Mouse (Mus musculus): Measurements from ENCODE around the gene Slc25a53. TPM values are rescaled to one million over a fixed set of nuclear protein-coding genes. Genes with fewer than 3 reads are reported as not detected.
"Not testable (repeated sequence)": the region's sequence is repeated elsewhere in the genome, so short reads cannot be mapped to it uniquely, and the experiment has no call there.

Gene Slc25a53
- polyA plus RNA-seq, 1 experiment from 2014 or later: 18.6 TPM

GRCm38 (mm10) chrX:136996256-136996655 lies 41.8 kb downstream of the Slc25a53 start:
- WGBS: 82% methylated on average over 2 of the region's 2 CpGs
- no peaks in the 10 kb centered on the region for H3K27me3 ChIP-seq
- no peak for ATAC-seq (ENCODE audit: low FRiP score)
- no peak overlapping the region for H3K27ac ChIP-seq
- no peak overlapping the region for H3K9ac ChIP-seq
- H3K4me2 ChIP-seq: no peak overlapping the region
- H3K9me3 ChIP-seq: no peaks in the 10 kb centered on the region
- no peaks in the 10 kb centered on the region for H3K36me3 ChIP-seq
- peaks cover 20% of the 10 kb centered on the region for H3K4me1 ChIP-seq (replicated peaks)
- H3K4me3 ChIP-seq: no peak overlapping the region

GRCm38 (mm10) chrX:136993641-136994040 lies 44.5 kb downstream of the Slc25a53 start:
- peak overlapping the region; percentile 90 for H3K27ac ChIP-seq
- WGBS: 24% methylated on average over 14 of the region's 14 CpGs
- no peaks in the 10 kb centered on the region for H3K27me3 ChIP-seq
- H3K36me3 ChIP-seq: no peaks in the 10 kb centered on the region
- H3K9ac ChIP-seq: peak overlapping the region; percentile 76
- H3K4me1 ChIP-seq (replicated peaks): peaks cover 23% of the 10 kb centered on the region
- no peak for ATAC-seq (ENCODE audit: low FRiP score)
- no peaks in the 10 kb centered on the region for H3K9me3 ChIP-seq
- peak overlapping the region; percentile 61 for H3K4me2 ChIP-seq
- peak overlapping the region; percentile 54 for H3K4me3 ChIP-seq

GRCm38 (mm10) chrX:136992978-136993547 lies 45.0 kb downstream of the Slc25a53 start, which contains the start of gene Zcchc18:
Gene Zcchc18 (plus strand): TSS chrX:136993155.
- H3K9ac ChIP-seq: peak within 1 kb of the TSS; percentile 76
- no peaks in the 10 kb centered on the region for H3K27me3 ChIP-seq
- peak within 1 kb of the TSS; percentile 61 for H3K4me2 ChIP-seq
- H3K9me3 ChIP-seq: no peaks in the 10 kb centered on the region
- peak; percentile 98 for ATAC-seq (ENCODE audit: low FRiP score)
- WGBS: 17% methylated on average over 26 of the region's 26 CpGs
- H3K4me1 ChIP-seq (replicated peaks): peaks cover 23% of the 10 kb centered on the region
- peak within 1 kb of the TSS; percentile 90 for H3K27ac ChIP-seq
- peak within 1 kb of the TSS; percentile 54 for H3K4me3 ChIP-seq
- H3K36me3 ChIP-seq: no peaks in the 10 kb centered on the region

GRCm38 (mm10) chrX:136992191-136992965 lies 45.7 kb downstream of the Slc25a53 start:
- Histone ChIP-seq H3K36me3 (no peaks in the 10 kb centered on the region), H3K27me3 (no peaks in the 10 kb centered on the region), H3K9ac (peak overlapping the region; percentile 76), H3K9me3 (no peaks in the 10 kb centered on the region), H3K4me3 (peak overlapping the region; percentile 54), H3K4me2 (peak overlapping the region; percentile 61), H3K4me1 (replicated peaks) (peaks cover 23% of the 10 kb centered on the region), H3K27ac (peak overlapping the region; percentile 90)
- 15% methylated on average over 19 of the region's 19 CpGs for WGBS
- peak; percentile 73 for ATAC-seq (ENCODE audit: low FRiP score)

- Histone ChIP-seq H3K27ac (no peak overlapping the region), H3K4me3 (no peak overlapping the region), H3K4me2 (peak overlapping the region; percentile 61; the same call in 1 of the 2 replicates), H3K36me3 (no peaks in the 10 kb centered on the region), H3K4me1 (replicated peaks) (peaks cover 23% of the 10 kb centered on the region), H3K9ac (no peak overlapping the region), H3K9me3 (no peaks in the 10 kb centered on the region), H3K27me3 (no peaks in the 10 kb centered on the region)
- WGBS: 49% methylated on average over 2 of the region's 2 CpGs
- ATAC-seq (ENCODE audit: low FRiP score): no peak
Measured at GRCm38 (mm10) chrX:136991274-136991673, 46.8 kb downstream of the Slc25a53 start.

- no peaks in the 10 kb centered on the region for H3K27me3 ChIP-seq
- H3K4me1 ChIP-seq (replicated peaks): peaks cover 1% of the 10 kb centered on the region
- H3K4me2 ChIP-seq: no peak overlapping the region
- H3K4me3 ChIP-seq: no peak overlapping the region
- H3K9ac ChIP-seq: no peak overlapping the region
- no peak for ATAC-seq (ENCODE audit: low FRiP score)
- no peak overlapping the region for H3K27ac ChIP-seq
- H3K36me3 ChIP-seq: peaks cover 3% of the 10 kb centered on the region; the same call in 1 of the 2 replicates
- no peaks in the 10 kb centered on the region for H3K9me3 ChIP-seq
Measured at GRCm38 (mm10) chrX:136986039-136986438, 52.1 kb downstream of the Slc25a53 start.

- no peaks in the 10 kb centered on the region for H3K4me1 ChIP-seq (replicated peaks)
- H3K27me3 ChIP-seq: no peaks in the 10 kb centered on the region
- no peaks in the 10 kb centered on the region for H3K9me3 ChIP-seq
- ATAC-seq (ENCODE audit: low FRiP score): no peak
- H3K4me2 ChIP-seq: no peak overlapping the region
- H3K36me3 ChIP-seq: peaks cover 3% of the 10 kb centered on the region; the same call in 1 of the 2 replicates
- no peak overlapping the region for H3K4me3 ChIP-seq
- H3K27ac ChIP-seq: no peak overlapping the region
- H3K9ac ChIP-seq: no peak overlapping the region
Measured at GRCm38 (mm10) chrX:136978616-136979015, 59.5 kb downstream of the Slc25a53 start.

- no peak within 1 kb of the TSS for H3K27ac ChIP-seq
- H3K27me3 ChIP-seq: no peaks in the 10 kb centered on the region
- H3K4me1 ChIP-seq (replicated peaks): no peaks in the 10 kb centered on the region
- ATAC-seq (ENCODE audit: low FRiP score): peak; percentile 100
- H3K36me3 ChIP-seq: no peaks in the 10 kb centered on the region
- WGBS: 26% methylated on average over 15 of the region's 15 CpGs
- H3K4me2 ChIP-seq: peak within 1 kb of the TSS; percentile 58
- peak within 1 kb of the TSS; percentile 61 for H3K9ac ChIP-seq
- H3K4me3 ChIP-seq: peak within 1 kb of the TSS; percentile 45
- no peaks in the 10 kb centered on the region for H3K9me3 ChIP-seq
Measured at GRCm38 (mm10) chrX:136976424-136977084, 61.5 kb downstream of the Slc25a53 start, which contains the start of the genes Tmsb15l and Tmsb15b1. Gene Tmsb15l (minus strand): TSS chrX:136976869. Gene Tmsb15b1 (minus strand): TSS chrX:136976874.

- not testable (repeated sequence) for H3K27me3 ChIP-seq; H3K9me3 ChIP-seq; H3K4me1 ChIP-seq (replicated peaks); H3K36me3 ChIP-seq; ATAC-seq (ENCODE audit: low FRiP score); H3K27ac ChIP-seq
- H3K4me2 ChIP-seq: peak within 1 kb of the TSS; percentile 58
- H3K4me3 ChIP-seq: peak within 1 kb of the TSS; percentile 45
- H3K9ac ChIP-seq: peak within 1 kb of the TSS; percentile 61
- WGBS: 88% methylated on average over 6 of the region's 6 CpGs
Measured at GRCm38 (mm10) chrX:136975397-136975796, 62.7 kb downstream of the Slc25a53 start, which contains the start of gene Tmsb15b2. Gene Tmsb15b2 (minus strand): TSS chrX:136975497.

GRCm38 (mm10) chrX:136959688-136960087 lies 78.4 kb downstream of the Slc25a53 start:
- Histone ChIP-seq H3K4me1 (replicated peaks) (no peaks in the 10 kb centered on the region), H3K9ac (no peak overlapping the region), H3K9me3 (no peaks in the 10 kb centered on the region), H3K27me3 (no peaks in the 10 kb centered on the region), H3K4me3 (no peak overlapping the region), H3K4me2 (no peak overlapping the region), H3K36me3 (no peaks in the 10 kb centered on the region), H3K27ac (no peak overlapping the region)
- WGBS: 25% methylated on average over 2 of the region's 2 CpGs
- ATAC-seq (ENCODE audit: low FRiP score): no peak

GRCm38 (mm10) chrX:136958300-136958699 lies 79.8 kb downstream of the Slc25a53 start:
- not testable (repeated sequence) for H3K36me3 ChIP-seq; H3K9me3 ChIP-seq; H3K9ac ChIP-seq; H3K27ac ChIP-seq; H3K27me3 ChIP-seq; H3K4me1 ChIP-seq (replicated peaks)
- Histone ChIP-seq H3K4me3 (peak overlapping the region; percentile 44), H3K4me2 (peak overlapping the region; percentile 45)
- WGBS: 58% methylated on average over 5 of the region's 5 CpGs
- peak; percentile 27 for ATAC-seq (ENCODE audit: low FRiP score)

- Histone ChIP-seq H3K4me3 (peak overlapping the region; percentile 44), H3K4me2 (peak overlapping the region; percentile 45), H3K9ac (peak overlapping the region; percentile 62)
- H3K27me3 ChIP-seq; H3K9me3 ChIP-seq; H3K4me1 ChIP-seq (replicated peaks); H3K27ac ChIP-seq; H3K36me3 ChIP-seq: not testable (repeated sequence)
- ATAC-seq (ENCODE audit: low FRiP score): peak; percentile 100
- 33% methylated on average over 13 of the region's 13 CpGs for WGBS
Measured at GRCm38 (mm10) chrX:136957583-136958279, 80.4 kb downstream of the Slc25a53 start.

Measured in hindbrain, embryonic 13.5 days (tissue).